Mouse (Mus musculus) MEL (cell line): Measurements from ENCODE around the gene Tmem50b. TPM values are rescaled to one million over a fixed set of nuclear protein-coding genes. Genes with fewer than 3 reads are reported as not detected.

Source experiments
- DNase-seq: peaks from one replicate; pipeline ENCODE4 v3.0.0; 2011; ENCODE audit warnings: low read depth, low spot score
- H3K27ac ChIP-seq: 2 replicates; pipeline ENCODE4 v1.5.1; 2012; ENCODE audit warnings: low read depth, mild to moderate bottlenecking, control low read depth, low read length, moderate library complexity; ENCODE audit not compliant: control insufficient read depth
- H3K27me3 ChIP-seq, 2 experiments: fragments of 150-350 bp in 1 of 2; sonication (generic) in 1 of 2; 2 replicates each; pipeline ENCODE4 v1.6.1; 2012; ENCODE audit warnings: low read length in 2 of 2, mild to moderate bottlenecking in 2 of 2, improper control_type of control experiment in 1 of 2, moderate library complexity in 1 of 2; ENCODE audit not compliant: insufficient read depth in 2 of 2, control insufficient read depth in 1 of 2
- H3K36me3 ChIP-seq, 2 experiments: 2 replicates each; pipeline ENCODE4 v1.6.1; 2012 to 2014; ENCODE audit warnings: low read length in 2 of 2, improper control_type of control experiment in 1 of 2, inconsistent platforms in 1 of 2, mild to moderate bottlenecking in 1 of 2; ENCODE audit not compliant: insufficient read depth in 2 of 2, control insufficient read depth in 1 of 2
- H3K4me1 ChIP-seq, 2 experiments: fragments of 150-350 bp in 1 of 2; sonication (generic) in 1 of 2; 2 replicates each; pipeline ENCODE4 v1.6.1; 2012; ENCODE audit warnings: low read length in 2 of 2, improper control_type of control experiment in 1 of 2, mild to moderate bottlenecking in 1 of 2; ENCODE audit not compliant: insufficient read depth in 2 of 2, control insufficient read depth in 1 of 2
- H3K4me3 ChIP-seq, 2 experiments: fragments of 150-350 bp in 1 of 2; sonication (generic) in 1 of 2; 2 replicates each; pipeline ENCODE4 v1.5.1; 2012; ENCODE audit warnings: low read depth in 2 of 2, low read length in 2 of 2, mild to moderate bottlenecking in 2 of 2, moderate library complexity in 2 of 2, control low read depth in 1 of 2, improper control_type of control experiment in 1 of 2; ENCODE audit not compliant: control insufficient read depth in 1 of 2, insufficient read depth in 1 of 2
- H3K79me2 ChIP-seq: 2 replicates; pipeline ENCODE4 v1.6.1; 2012; ENCODE audit warnings: mild to moderate bottlenecking, low read length, moderate library complexity; ENCODE audit not compliant: control insufficient read depth, poor library complexity, insufficient read depth
- H3K9ac ChIP-seq: 2 replicates; pipeline ENCODE4 v1.6.1; 2012; ENCODE audit warnings: low read depth, mild to moderate bottlenecking, control low read depth, low read length, moderate library complexity; ENCODE audit not compliant: control insufficient read depth, poor library complexity, severe bottlenecking
- H3K9me3 ChIP-seq: fragments of 150-350 bp; sonication (generic); replicated peaks from 2 replicates; pipeline ENCODE4 v1.6.1; 2012; ENCODE audit warnings: mild to moderate bottlenecking, low read length, improper control_type of control experiment, moderate library complexity; ENCODE audit not compliant: insufficient read depth
- CTCF ChIP-seq, 3 experiments: IDR thresholded peaks in 2 of 3; conservative IDR thresholded peaks in 1 of 3; 2 replicates each; pipeline ENCODE4 v1.5.1; 2011 to 2012; ENCODE audit warnings: low read length in 3 of 3, low read depth in 2 of 3, mild to moderate bottlenecking in 2 of 3, improper control_type of control experiment in 1 of 3, inconsistent platforms in 1 of 3, mixed read lengths in 1 of 3, moderate library complexity in 1 of 3; ENCODE audit not compliant: control insufficient read depth in 1 of 3, insufficient read depth in 1 of 3, poor library complexity in 1 of 3, severe bottlenecking in 1 of 3
- E2F4 ChIP-seq: IDR thresholded peaks from 2 replicates; pipeline ENCODE4 v1.6.1; 2011; ENCODE audit warnings: low read depth, low read length, improper control_type of control experiment, borderline replicate concordance
- ELF1 ChIP-seq: IDR thresholded peaks from 2 replicates; pipeline ENCODE4 v1.6.1; 2014; ENCODE audit warnings: low read depth, mild to moderate bottlenecking, inconsistent platforms, low read length, improper control_type of control experiment, moderate library complexity
- ETS1 ChIP-seq: IDR thresholded peaks from 2 replicates; pipeline ENCODE4 v1.6.1; 2012; ENCODE audit warnings: low read depth, mild to moderate bottlenecking, inconsistent platforms, low read length, improper control_type of control experiment, moderate library complexity
- HCFC1 ChIP-seq: IDR thresholded peaks from 2 replicates; pipeline ENCODE4 v1.6.1; 2012; ENCODE audit warnings: low read depth, mild to moderate bottlenecking, inconsistent platforms, low read length, improper control_type of control experiment, moderate library complexity
- JUND ChIP-seq: IDR thresholded peaks from 2 replicates; pipeline ENCODE4 v1.6.1; 2011; ENCODE audit warnings: low read depth, mild to moderate bottlenecking, improper control_type of control experiment, low read length
- MAZ ChIP-seq: IDR thresholded peaks from 2 replicates; pipeline ENCODE4 v1.6.1; 2012; ENCODE audit warnings: low read depth, mild to moderate bottlenecking, inconsistent platforms, low read length, improper control_type of control experiment
- MYC ChIP-seq: IDR thresholded peaks from 2 replicates; pipeline ENCODE4 v1.6.1; 2011; ENCODE audit warnings: low read depth, mild to moderate bottlenecking, low read length, improper control_type of control experiment, moderate library complexity
- NELFE ChIP-seq: IDR thresholded peaks from 2 replicates; pipeline ENCODE4 v1.6.1; 2011; ENCODE audit warnings: low read depth, low read length, improper control_type of control experiment
- NRF1 ChIP-seq: IDR thresholded peaks from 2 replicates; pipeline ENCODE4 v1.6.1; 2014; ENCODE audit warnings: low read depth, mild to moderate bottlenecking, inconsistent platforms, low read length, improper control_type of control experiment, moderate library complexity; ENCODE audit not compliant: poor library complexity, insufficient read depth, severe bottlenecking
- POLR2AphosphoS2 ChIP-seq: IDR thresholded peaks from 2 replicates; pipeline ENCODE4 v1.6.1; 2011; ENCODE audit warnings: low read length, improper control_type of control experiment
- RAD21 ChIP-seq: IDR thresholded peaks from 2 replicates; pipeline ENCODE4 v1.6.1; 2011; ENCODE audit warnings: mild to moderate bottlenecking, low read depth, low read length, improper control_type of control experiment
- RCOR1 ChIP-seq: IDR thresholded peaks from 2 replicates; pipeline ENCODE4 v1.6.1; 2012; ENCODE audit warnings: low read depth, mild to moderate bottlenecking, inconsistent platforms, low read length, improper control_type of control experiment
- SIN3A ChIP-seq: IDR thresholded peaks from 2 replicates; pipeline ENCODE4 v1.6.1; 2012; ENCODE audit warnings: low read length, improper control_type of control experiment, inconsistent platforms
- SMC3 ChIP-seq: IDR thresholded peaks from 2 replicates; pipeline ENCODE4 v1.6.1; 2011; ENCODE audit warnings: low read depth, low read length, improper control_type of control experiment
- TBP ChIP-seq: IDR thresholded peaks from 2 replicates; pipeline ENCODE4 v1.8.0; 2011; ENCODE audit warnings: low read depth, low read length, improper control_type of control experiment
- TCF12 ChIP-seq: IDR thresholded peaks from 2 replicates; pipeline ENCODE4 v1.6.1; 2014; ENCODE audit warnings: low read depth, mild to moderate bottlenecking, inconsistent platforms, low read length, improper control_type of control experiment, moderate library complexity
- UBTF ChIP-seq: IDR thresholded peaks from 2 replicates; pipeline ENCODE4 v1.6.1; 2012; ENCODE audit warnings: low read depth, mild to moderate bottlenecking, inconsistent platforms, low read length, improper control_type of control experiment, moderate library complexity, borderline replicate concordance; ENCODE audit not compliant: insufficient read depth
- USF1 ChIP-seq: IDR thresholded peaks from 2 replicates; pipeline ENCODE4 v1.6.1; 2014; ENCODE audit warnings: low read depth, mild to moderate bottlenecking, inconsistent platforms, low read length, improper control_type of control experiment, moderate library complexity
- USF2 ChIP-seq, 2 experiments: IDR thresholded peaks; 2 replicates each; pipeline ENCODE4 v1.6.1; 2011 to 2012; ENCODE audit warnings: improper control_type of control experiment in 2 of 2, low read length in 2 of 2, borderline replicate concordance in 1 of 2, inconsistent platforms in 1 of 2, low read depth in 1 of 2, mild to moderate bottlenecking in 1 of 2; ENCODE audit not compliant: insufficient read depth in 1 of 2
- ZC3H11A ChIP-seq: IDR thresholded peaks from 2 replicates; pipeline ENCODE4 v1.6.1; 2012; ENCODE audit warnings: low read depth, mild to moderate bottlenecking, inconsistent platforms, low read length, improper control_type of control experiment
- ZKSCAN1 ChIP-seq: IDR thresholded peaks from 2 replicates; pipeline ENCODE4 v1.6.1; 2012; ENCODE audit warnings: low read depth, mild to moderate bottlenecking, inconsistent platforms, low read length, improper control_type of control experiment, moderate library complexity
- polyA plus RNA-seq, 2 experiments: library from polyadenylated mRNA; stranded (reverse) in 1 of 2; unstranded in 1 of 2; fragments of >175 nt in 1 of 2; fragments of >200 nt in 1 of 2; gene quantifications; 2 replicates each; pipeline versions ENCODE4 v1.2.1 to v1.2.4; 2012; ENCODE audit warnings: low replicate concordance in 2 of 2, low read depth in 1 of 2; ENCODE audit not compliant: insufficient read length in 2 of 2, insufficient read depth in 1 of 2, missing spikeins in 1 of 2
- total RNA-seq: library from RNA; depleted of rRNA; stranded (reverse); fragments of 300-350 nt; gene quantifications from 2 replicates; pipeline ENCODE4 v1.2.3, GENCODE M21; 2012

The Tmem50b gene
- total and polyA plus RNA-seq, 3 experiments: 2.9 to 9.5 TPM; not detected in 1

- Histone ChIP-seq H3K36me3 (no peaks in the 10 kb centered on the region), H3K9ac (no peak overlapping the region), H3K79me2 (no peaks in the 10 kb centered on the region), H3K27me3 (no peaks in the 10 kb centered on the region), H3K4me3 (no peak overlapping the region), H3K27ac (no peak overlapping the region), H3K9me3 (no peaks in the 10 kb centered on the region), H3K4me1 (no peaks in the 10 kb centered on the region)
- DNase-seq: no peak
- TF ChIP-seq TBP (no peak), MAZ (no peak), UBTF (no peak), NRF1 (no peak), USF1 (no peak)
These were observed 12.0 kb downstream of the Tmem50b start for GRCm38 (mm10) chr16:91585617-91586016.

- Histone ChIP-seq H3K27ac (no peak overlapping the region), H3K9ac (no peak overlapping the region), H3K4me1 (no peaks in the 10 kb centered on the region), H3K36me3 (no peaks in the 10 kb centered on the region; a peak in 1 of 4 replicates), H3K4me3 (no peak overlapping the region), H3K79me2 (no peaks in the 10 kb centered on the region), H3K27me3 (no peaks in the 10 kb centered on the region), H3K9me3 (no peaks in the 10 kb centered on the region)
- no peak for TF ChIP-seq E2F4
- no peak for TF ChIP-seq POLR2AphosphoS2
- TF ChIP-seq ZKSCAN1: no peak
- TF ChIP-seq SIN3A: no peak
- no peak for TF ChIP-seq ELF1
- TF ChIP-seq HCFC1: no peak
- TF ChIP-seq JUND: no peak
- TF ChIP-seq MYC: peak; percentile 74; the same call in 1 of the 2 replicates
- peak; percentile 97 for TF ChIP-seq SMC3
- TF ChIP-seq NELFE: no peak
- TF ChIP-seq RAD21: peak; percentile 85
- peak; percentile 92 for TF ChIP-seq ZC3H11A
- TF ChIP-seq TCF12: no peak
- no peak for TF ChIP-seq RCOR1
- TF ChIP-seq USF2 (IDR thresholded peaks at IDR 0.05; ENCODE audit: borderline replicate concordance in 1 of 2, insufficient read depth in 1 of 2, low read depth in 1 of 2, low read length in 2 of 2): no peak
- peak; percentile 63 to 81 (median 81) for TF ChIP-seq CTCF (IDR thresholded peaks at IDR 0.05 in 2 of 3, conservative IDR thresholded peaks at IDR 0.05 in 1 of 3; ENCODE audit: control insufficient read depth in 1 of 3, insufficient read depth in 1 of 3, low read depth in 2 of 3, low read length in 3 of 3, poor library complexity in 1 of 3, severe bottlenecking in 1 of 3)
- no peak for TF ChIP-seq TBP
- TF ChIP-seq ETS1: no peak
- peak; percentile 77 for DNase-seq
These were observed 15.3 kb downstream of the Tmem50b start for GRCm38 (mm10) chr16:91582307-91582706.
